Mouse (Mus musculus) C2C12 (cell line): ENCODE measurements at regions not wholly inside any gene's neighbourhood (a gene's known extent, or its start where the extent isn't known, plus 50 kb on each side); places are given as distances from the start of the nearest gene placed in this dataset.

Experiments
- CTCF ChIP-seq: IDR thresholded peaks from one replicate; pipeline ENCODE4 v1.5.1; 2011; ENCODE audit not compliant: control insufficient read depth, insufficient read depth, insufficient read length
- MAX ChIP-seq: IDR thresholded peaks from one replicate; pipeline ENCODE4 v1.6.1; 2011; ENCODE audit warnings: mild to moderate bottlenecking, control low read depth
- MYOG ChIP-seq: IDR thresholded peaks from one replicate; pipeline ENCODE4 v1.6.1; 2011; ENCODE audit not compliant: control insufficient read depth, insufficient read length; ENCODE audit errors: extremely low read depth
- USF1 ChIP-seq: IDR thresholded peaks from one replicate; pipeline ENCODE4 v1.6.1; 2011; ENCODE audit warnings: low read depth, mild to moderate bottlenecking, control low read depth, moderate library complexity

- TF ChIP-seq CTCF (no peak), MAX (no peak), USF1 (no peak), MYOG (no peak)
Measured at GRCm38 (mm10) chr6:32654188-32654587, 66.2 kb upstream of the Plxna4 start.
